Mouse (Mus musculus) kidney, embryonic 15.5 days (tissue): Measurements from ENCODE around the gene Chchd6. TPM values are rescaled to one million over a fixed set of nuclear protein-coding genes. Genes with fewer than 3 reads are reported as not detected.

Source experiments
- ATAC-seq: fragments of 200-750 bp; cut with Nextera tagmentation; replicated peaks from 2 replicates; pipeline ENCODE4 v1.8.0; 2017; ENCODE audit warnings: moderate TSS enrichment; ENCODE audit not compliant: low FRiP score
- H3K27ac ChIP-seq: fragments of 300-500 bp; sonication (generic); 2 replicates; pipeline ENCODE4 v1.5.1; 2015; ENCODE audit warnings: mild to moderate bottlenecking, inconsistent platforms
- H3K27me3 ChIP-seq: fragments of 300-500 bp; sonication (generic); 2 replicates; pipeline ENCODE4 v1.6.1; 2015; ENCODE audit warnings: inconsistent platforms
- H3K36me3 ChIP-seq: fragments of 300-500 bp; sonication (generic); 2 replicates; pipeline ENCODE4 v1.6.1; 2015; ENCODE audit warnings: inconsistent platforms
- H3K4me1 ChIP-seq: fragments of 300-500 bp; sonication (generic); 2 replicates; pipeline ENCODE4 v1.6.1; 2015; ENCODE audit warnings: inconsistent platforms
- H3K4me2 ChIP-seq: fragments of 300-500 bp; sonication (generic); 2 replicates; pipeline ENCODE4 v1.6.1; 2015; ENCODE audit warnings: moderate library complexity, mild to moderate bottlenecking, inconsistent platforms
- H3K4me3 ChIP-seq: fragments of 300-500 bp; sonication (generic); replicated peaks from 2 replicates; pipeline ENCODE4 v1.5.1; 2015; ENCODE audit warnings: mild to moderate bottlenecking, inconsistent platforms
- H3K9ac ChIP-seq: fragments of 300-500 bp; sonication (generic); 2 replicates; pipeline ENCODE4 v1.6.1; 2015; ENCODE audit warnings: mild to moderate bottlenecking, inconsistent platforms
- H3K9me3 ChIP-seq: fragments of 300-500 bp; sonication (generic); replicated peaks from 2 replicates; pipeline ENCODE4 v1.6.1; 2016; ENCODE audit warnings: inconsistent platforms
- WGBS: fragments of 180-500 bp; shearing (Covaris S2); methylation state at CpG from one replicate; pipeline ENCODE4 v1.1.7; 2015; ENCODE audit warnings: mixed read lengths; 5-methylcytosine and 5-hydroxymethylcytosine counted together
- polyA plus RNA-seq: library from polyadenylated mRNA; unstranded; fragments of >200 nt; fragmentation: Nextera tagmentation; extraction: Ambion mirVana; gene quantifications from 2 replicates; pipeline ENCODE4 v1.2.1, GENCODE M21; 2015

Gene Chchd6
- polyA plus RNA-seq, 1 experiment from 2014 or later = 63.8 TPM

DNA sequence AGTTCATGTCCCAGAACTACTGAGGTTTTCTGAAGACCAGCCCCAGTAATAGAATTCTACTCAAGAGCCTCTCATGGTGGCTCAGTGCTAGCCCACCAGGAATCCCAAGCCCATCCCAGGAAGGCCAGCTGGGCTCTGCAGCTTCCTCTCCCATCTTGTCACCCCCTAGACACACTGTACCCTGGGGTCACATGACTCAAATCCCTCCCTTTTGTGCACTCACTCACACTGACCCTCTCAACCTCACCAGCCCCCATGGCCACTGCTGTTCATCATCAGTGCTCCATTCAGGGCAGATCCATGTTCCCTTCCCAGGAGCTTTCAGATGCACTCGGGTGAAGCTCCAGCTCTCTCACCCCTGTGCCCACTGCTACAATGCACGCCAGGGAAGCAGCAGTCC is 20.8 kb downstream of the Chchd6 start:
- Histone ChIP-seq H3K27ac (no peak overlapping the region), H3K9me3 (no peaks in the 10 kb centered on the region), H3K4me2 (no peak overlapping the region), H3K27me3 (no peaks in the 10 kb centered on the region), H3K9ac (no peak overlapping the region), H3K36me3 (no peaks in the 10 kb centered on the region), H3K4me3 (no peak overlapping the region), H3K4me1 (no peaks in the 10 kb centered on the region)
- WGBS = 51% methylated on average over 2 of the region's 2 CpGs
- no peak for ATAC-seq

DNA sequence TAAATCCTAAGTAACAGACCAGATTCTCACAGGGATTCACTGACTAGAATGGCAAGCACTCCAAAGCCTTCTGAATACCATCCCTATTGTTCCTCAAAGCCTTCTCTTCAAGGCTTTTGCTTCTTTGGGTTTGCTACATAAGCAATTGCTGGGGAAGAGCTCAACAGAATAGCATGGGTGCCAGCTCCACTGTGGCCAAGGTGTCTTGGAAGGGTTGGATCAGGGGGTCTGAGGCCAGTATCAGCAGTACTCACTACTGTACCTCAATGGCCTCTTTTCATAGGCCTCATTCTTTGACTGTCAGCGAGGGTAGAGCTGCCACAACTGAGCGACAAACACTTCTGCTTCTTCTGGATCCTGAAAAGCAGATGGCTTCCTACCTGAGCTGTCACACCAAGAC is 21.7 kb downstream of the Chchd6 start:
- Histone ChIP-seq H3K9me3 (no peaks in the 10 kb centered on the region), H3K4me2 (no peak overlapping the region), H3K4me1 (no peaks in the 10 kb centered on the region), H3K27ac (no peak overlapping the region), H3K36me3 (no peaks in the 10 kb centered on the region), H3K9ac (no peak overlapping the region), H3K27me3 (no peaks in the 10 kb centered on the region), H3K4me3 (no peak overlapping the region)
- whole genome bisulfite sequencing = 91% methylated on average over 2 of the region's 2 CpGs
- ATAC-seq = no peak

DNA sequence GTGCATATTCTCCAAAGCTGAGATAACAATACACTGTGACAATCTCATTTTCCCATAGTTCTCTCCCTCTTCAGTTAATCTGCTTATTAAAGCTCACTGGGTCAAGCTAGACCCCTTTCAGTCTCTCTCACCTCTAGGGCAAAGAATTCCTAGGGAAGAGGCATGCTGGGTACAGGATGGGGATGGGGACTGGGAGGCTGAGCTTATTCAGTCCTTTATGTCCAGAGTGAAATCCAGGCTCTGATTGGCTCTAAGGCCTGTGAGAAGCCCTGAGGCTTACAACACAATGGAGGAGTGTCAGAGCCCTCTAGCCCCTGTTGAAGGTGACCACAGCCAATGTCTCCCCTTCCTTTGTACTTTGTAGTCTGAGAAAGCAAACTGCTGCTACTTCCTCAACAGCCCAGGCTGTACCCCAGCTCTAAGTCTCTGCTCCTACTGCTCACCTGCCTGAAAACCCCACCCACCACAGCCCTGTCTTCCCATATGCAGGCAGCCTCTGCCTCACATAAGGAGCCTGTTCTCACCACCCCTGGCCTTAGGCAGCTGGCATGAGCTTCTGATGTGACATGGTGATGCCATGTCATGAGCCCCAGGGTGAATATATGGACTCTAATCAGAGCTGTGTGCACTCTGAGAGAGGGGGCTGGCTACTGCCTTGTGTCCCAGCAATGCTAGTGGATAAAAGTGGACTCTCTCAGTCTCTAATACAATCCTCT is 22.4 kb downstream of the Chchd6 start:
- Histone ChIP-seq H3K36me3 (no peaks in the 10 kb centered on the region), H3K4me3 (no peak overlapping the region)
- no peak for ATAC-seq

DNA sequence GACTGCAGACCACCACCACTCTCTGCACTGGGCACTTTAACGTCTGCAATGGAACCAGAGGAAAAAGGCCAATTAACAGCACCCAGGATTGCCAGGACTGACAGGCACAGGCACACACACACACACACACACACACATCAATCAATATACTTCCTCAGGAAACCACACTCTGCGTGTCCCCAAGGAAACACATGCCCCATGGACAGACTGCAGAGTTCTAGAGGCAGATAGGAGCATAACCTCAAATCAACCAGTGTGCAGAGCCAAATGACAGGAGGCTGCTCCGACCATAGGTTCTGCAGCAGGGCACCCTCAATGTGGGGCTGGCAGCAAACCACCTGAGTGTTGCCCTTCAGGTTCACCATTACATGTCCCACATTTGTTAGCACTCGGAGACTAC is 26.1 kb downstream of the Chchd6 start:
- Histone ChIP-seq H3K27me3 (no peaks in the 10 kb centered on the region), H3K36me3 (peaks cover 6% of the 10 kb centered on the region; the same call in 1 of the 2 replicates), H3K27ac (no peak overlapping the region), H3K9me3 (no peaks in the 10 kb centered on the region), H3K4me2 (no peak overlapping the region), H3K9ac (no peak overlapping the region), H3K4me1 (no peaks in the 10 kb centered on the region), H3K4me3 (no peak overlapping the region)
- WGBS = 80% methylated on average over 4 of the region's 4 CpGs
- ATAC-seq = no peak

More for the DNA sequence above, 22.4 kb downstream of the Chchd6 start:
- no peaks in the 10 kb centered on the region for H3K4me1 ChIP-seq
- H3K27me3 ChIP-seq = no peaks in the 10 kb centered on the region
- H3K4me2 ChIP-seq = no peak overlapping the region
- H3K9ac ChIP-seq = no peak overlapping the region
- no peaks in the 10 kb centered on the region for H3K9me3 ChIP-seq
- H3K27ac ChIP-seq = no peak overlapping the region

DNA sequence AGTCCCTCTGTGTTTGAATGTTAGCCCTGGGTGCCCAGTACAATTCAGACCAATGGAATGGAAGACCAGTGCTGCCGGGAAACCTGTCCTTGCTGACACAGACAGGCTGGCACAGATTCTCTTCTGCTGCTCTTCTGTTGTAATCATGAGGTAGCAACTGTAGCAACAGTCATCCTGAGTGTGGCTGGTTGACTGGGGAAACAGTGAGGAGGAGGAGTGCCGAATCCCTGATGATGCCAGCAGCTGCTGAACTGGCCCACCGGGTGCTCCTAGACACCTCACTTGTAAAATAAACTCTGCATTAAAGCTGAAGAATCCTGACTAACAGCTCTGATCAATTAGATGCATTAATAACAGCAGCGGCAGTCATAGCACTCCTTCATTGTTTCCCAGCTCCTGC is 28.7 kb downstream of the Chchd6 start:
- H3K27ac ChIP-seq = no peak overlapping the region
- no peaks in the 10 kb centered on the region for H3K9me3 ChIP-seq
- WGBS = 90% methylated on average over 4 of the region's 4 CpGs
- H3K27me3 ChIP-seq = no peaks in the 10 kb centered on the region
- no peaks in the 10 kb centered on the region for H3K4me1 ChIP-seq
- H3K9ac ChIP-seq = no peak overlapping the region
- no peak for ATAC-seq
- no peak overlapping the region for H3K4me3 ChIP-seq
- H3K36me3 ChIP-seq = peaks cover 6% of the 10 kb centered on the region; the same call in 1 of the 2 replicates
- no peak overlapping the region for H3K4me2 ChIP-seq

DNA sequence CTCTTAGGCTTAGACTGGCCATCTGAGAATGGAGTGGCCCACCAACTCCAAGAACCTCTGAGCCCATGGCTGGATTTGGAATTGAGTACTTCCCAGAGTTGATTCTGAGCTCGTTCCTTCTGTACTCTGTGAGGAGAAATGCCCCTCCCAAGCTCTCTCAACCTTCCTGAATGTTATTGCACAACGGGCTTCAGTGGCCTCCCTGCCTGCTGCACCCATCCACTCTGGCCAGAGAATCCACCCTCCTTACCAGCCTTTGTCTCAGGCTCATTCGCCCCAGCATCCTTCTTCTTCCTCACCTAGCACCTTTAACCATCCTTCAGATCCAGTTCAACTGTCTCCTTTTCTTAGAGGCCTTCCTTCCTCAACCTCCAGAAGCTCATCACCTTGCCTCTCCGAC is 32.1 kb downstream of the Chchd6 start:
- Histone ChIP-seq H3K9ac (no peak overlapping the region), H3K4me1 (no peaks in the 10 kb centered on the region), H3K9me3 (no peaks in the 10 kb centered on the region), H3K36me3 (peaks cover 6% of the 10 kb centered on the region; the same call in 1 of the 2 replicates), H3K4me3 (no peak overlapping the region), H3K27ac (no peak overlapping the region), H3K27me3 (no peaks in the 10 kb centered on the region), H3K4me2 (no peak overlapping the region)
- no peak for ATAC-seq
- 80% methylated on average over 4 of the region's 4 CpGs for WGBS

DNA sequence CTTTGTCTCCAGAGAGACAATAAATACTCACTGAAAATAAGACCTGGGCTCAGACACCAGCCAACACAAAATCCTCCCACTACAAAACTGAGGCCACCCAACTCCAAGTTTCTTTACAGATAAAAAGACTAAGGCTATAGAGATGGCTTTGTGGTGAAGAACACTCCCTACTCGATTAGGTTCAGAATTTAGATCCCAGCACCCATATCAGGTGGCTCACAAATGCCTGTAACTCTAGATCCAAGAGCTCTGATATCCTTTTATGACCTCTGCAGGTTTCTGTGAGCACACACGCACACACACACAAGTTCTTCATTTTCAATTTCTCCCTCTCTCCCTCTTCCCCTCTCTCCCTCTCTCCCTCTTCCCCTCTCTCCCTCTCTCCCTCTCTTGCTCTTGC is 34.6 kb downstream of the Chchd6 start:
- H3K9ac ChIP-seq = no peak overlapping the region
- no peaks in the 10 kb centered on the region for H3K27me3 ChIP-seq
- no peak overlapping the region for H3K4me2 ChIP-seq
- no peaks in the 10 kb centered on the region for H3K36me3 ChIP-seq
- H3K9me3 ChIP-seq = no peaks in the 10 kb centered on the region
- no peak overlapping the region for H3K4me3 ChIP-seq
- 45% methylated on average over 2 of the region's 2 CpGs for WGBS
- ATAC-seq = no peak
- no peak overlapping the region for H3K27ac ChIP-seq
- H3K4me1 ChIP-seq = no peaks in the 10 kb centered on the region

DNA sequence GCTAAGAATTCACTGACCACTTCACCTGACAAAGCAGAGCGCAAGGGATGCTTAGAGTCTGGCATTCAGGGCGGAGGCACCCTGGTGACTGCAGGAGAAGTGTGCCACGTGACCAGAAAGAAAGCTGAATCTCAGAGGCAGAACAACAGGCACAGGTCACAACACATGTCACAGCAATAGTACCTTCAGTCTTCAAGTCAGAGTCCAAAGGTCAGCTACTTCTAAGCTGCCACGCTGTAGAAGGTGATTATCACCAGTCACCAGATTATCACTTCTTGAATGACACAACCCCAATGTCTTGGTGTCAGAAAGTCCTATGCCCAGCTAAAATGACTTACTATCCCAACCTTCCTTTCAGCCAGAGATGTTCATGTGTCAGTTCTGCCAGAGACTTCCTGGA is 37.8 kb downstream of the Chchd6 start:
- Histone ChIP-seq H3K4me3 (no peak overlapping the region), H3K27me3 (no peaks in the 10 kb centered on the region), H3K27ac (no peak overlapping the region), H3K4me1 (0 out of 2 replicates have a peak, but pooled peaks cover 2% of the 10 kb centered on the region), H3K36me3 (no peaks in the 10 kb centered on the region), H3K9me3 (no peaks in the 10 kb centered on the region), H3K9ac (no peak overlapping the region), H3K4me2 (no peak overlapping the region)
- ATAC-seq = no peak
- 85% methylated on average over 4 of the region's 4 CpGs for WGBS

DNA sequence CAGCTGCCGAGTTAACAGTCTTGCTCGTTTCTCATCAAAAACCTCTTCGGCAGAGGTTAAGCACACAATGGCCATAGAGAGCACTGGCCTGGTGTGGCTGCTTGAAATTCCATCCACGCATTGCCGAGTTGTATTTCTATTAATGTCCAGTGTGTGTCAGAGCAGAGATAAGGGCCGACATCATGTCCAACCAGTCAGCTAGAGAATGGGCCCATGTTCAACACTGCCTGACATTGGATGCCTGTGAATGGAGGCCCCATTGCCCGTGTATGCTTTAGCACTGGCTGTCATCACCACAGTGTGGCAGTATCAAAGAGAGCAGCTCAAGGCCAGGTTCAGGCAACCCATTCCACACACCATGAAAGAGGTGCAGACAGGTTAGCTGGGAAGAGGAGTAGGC is 38.9 kb downstream of the Chchd6 start:
- no peak for ATAC-seq
- H3K4me3 ChIP-seq = no peak overlapping the region
- no peaks in the 10 kb centered on the region for H3K9me3 ChIP-seq
- H3K27ac ChIP-seq = no peak overlapping the region
- H3K27me3 ChIP-seq = no peaks in the 10 kb centered on the region
- H3K4me1 ChIP-seq = 0 out of 2 replicates have a peak, but pooled peaks cover 2% of the 10 kb centered on the region
- H3K36me3 ChIP-seq = no peaks in the 10 kb centered on the region
- 49% methylated on average over 7 of the region's 7 CpGs for WGBS
- no peak overlapping the region for H3K4me2 ChIP-seq
- H3K9ac ChIP-seq = no peak overlapping the region

DNA sequence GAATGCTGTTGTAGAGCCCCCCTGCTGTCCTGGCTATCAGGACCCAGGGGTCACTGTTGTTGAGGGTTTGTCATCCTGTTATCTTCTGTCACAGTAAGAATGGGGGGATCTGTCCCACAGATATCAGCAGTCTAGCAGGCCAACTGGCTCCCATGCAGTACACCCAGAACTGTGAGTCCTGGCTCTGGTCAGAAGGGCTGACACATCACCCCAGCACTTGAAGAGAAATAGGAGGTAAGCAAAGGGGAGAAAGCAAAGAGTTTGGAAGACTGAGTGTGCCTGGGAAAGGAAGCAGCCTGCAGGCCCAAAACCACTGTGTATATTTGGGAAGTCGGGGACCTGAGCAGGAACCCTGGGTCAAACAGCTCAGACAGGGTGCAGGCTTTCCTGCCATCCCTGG is 39.5 kb downstream of the Chchd6 start:
- Histone ChIP-seq H3K4me2 (no peak overlapping the region), H3K36me3 (no peaks in the 10 kb centered on the region), H3K4me3 (no peak overlapping the region), H3K27ac (no peak overlapping the region), H3K27me3 (no peaks in the 10 kb centered on the region), H3K9ac (no peak overlapping the region), H3K4me1 (0 out of 2 replicates have a peak, but pooled peaks cover 2% of the 10 kb centered on the region), H3K9me3 (no peaks in the 10 kb centered on the region)
- ATAC-seq = no peak
- WGBS = 94% methylated on average over 1 of the region's 1 CpGs

DNA sequence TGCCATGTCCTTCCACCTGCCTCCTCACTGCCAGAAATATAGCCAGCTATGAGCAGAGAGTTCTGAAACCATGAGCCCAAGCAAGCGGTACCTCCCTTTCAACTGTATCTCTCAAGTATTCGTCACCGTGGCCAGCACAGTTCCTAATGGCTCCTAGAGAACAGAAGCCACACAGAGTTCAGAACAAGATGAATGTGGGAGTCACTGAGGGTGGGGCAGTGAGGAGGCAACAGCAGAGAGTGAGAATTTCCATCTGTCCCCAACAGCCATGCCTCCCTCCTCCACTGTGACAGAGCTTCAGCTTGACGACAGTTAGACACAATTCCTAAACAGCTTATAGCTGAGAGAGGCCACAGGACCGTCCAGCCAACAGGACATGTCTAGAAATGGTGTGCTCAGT is 41.4 kb downstream of the Chchd6 start:
- H3K4me1 ChIP-seq = 0 out of 2 replicates have a peak, but pooled peaks cover 2% of the 10 kb centered on the region
- no peaks in the 10 kb centered on the region for H3K27me3 ChIP-seq
- no peak overlapping the region for H3K27ac ChIP-seq
- H3K36me3 ChIP-seq = no peaks in the 10 kb centered on the region
- peak; percentile 76; the same call in 1 of the 2 replicates for ATAC-seq
- H3K4me2 ChIP-seq = no peak overlapping the region
- H3K9me3 ChIP-seq = no peaks in the 10 kb centered on the region
- WGBS = 43% methylated on average over 5 of the region's 5 CpGs
- no peak overlapping the region for H3K9ac ChIP-seq
- no peak overlapping the region for H3K4me3 ChIP-seq

DNA sequence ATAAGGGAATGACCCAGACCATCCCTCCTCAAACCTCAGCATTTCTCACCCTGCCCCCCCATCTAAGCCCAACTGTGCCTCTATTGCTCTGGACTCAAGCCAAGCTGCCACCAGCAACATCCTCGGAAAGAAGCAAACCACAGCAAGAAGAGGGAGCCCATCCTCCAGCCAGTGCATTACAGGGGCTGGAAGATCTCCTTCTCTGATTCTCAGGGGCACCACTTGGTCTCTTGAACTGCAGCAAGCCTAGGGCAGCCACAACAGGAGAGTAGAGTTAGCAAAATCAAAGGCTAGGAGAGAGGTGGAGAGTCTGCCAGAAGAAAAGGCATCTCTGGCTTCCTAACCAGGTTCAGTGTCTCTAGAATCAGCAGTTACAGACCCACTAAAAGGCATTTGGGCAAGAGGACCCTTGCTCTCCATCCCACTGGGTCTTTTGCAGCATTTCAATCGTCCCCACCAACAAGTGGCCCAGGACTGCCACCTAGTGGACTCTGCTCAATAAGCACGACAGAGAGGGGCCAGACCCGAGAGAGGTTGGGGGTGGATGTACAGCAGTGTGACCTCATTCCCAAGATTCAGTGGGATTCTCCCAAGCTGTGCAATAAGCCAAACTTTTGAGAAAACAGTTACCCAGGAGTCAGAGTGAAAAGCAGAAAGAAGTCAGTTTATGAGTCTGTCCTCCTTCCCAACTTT is 42.3 kb downstream of the Chchd6 start:
- ATAC-seq = peak; percentile 72; the same call in 1 of the 2 replicates
- Histone ChIP-seq H3K27ac (no peak overlapping the region), H3K4me1 (0 out of 2 replicates have a peak, but pooled peaks cover 2% of the 10 kb centered on the region), H3K9me3 (no peaks in the 10 kb centered on the region), H3K27me3 (no peaks in the 10 kb centered on the region), H3K4me3 (no peak overlapping the region), H3K4me2 (no peak overlapping the region), H3K36me3 (no peaks in the 10 kb centered on the region), H3K9ac (no peak overlapping the region)
- 13% methylated on average over 4 of the region's 4 CpGs for WGBS
